Mouse (Mus musculus) liver, embryonic 14.5 days (tissue): ENCODE measurements around the gene Fgf14. TPM values are rescaled to one million over a fixed set of nuclear protein-coding genes. Genes with fewer than 3 reads are reported as not detected.

ENCODE experiments used
- ATAC-seq: fragments of 200-750 bp; cut with Nextera tagmentation; 2 replicates; pipeline ENCODE4 v1.8.0; 2017; ENCODE audit warnings: moderate number of reproducible peaks, mild to moderate bottlenecking, moderate library complexity; ENCODE audit not compliant: insufficient read depth
- DNase-seq, 3 experiments: peaks; one replicate each; pipeline ENCODE4 v3.0.0-alpha.2; 2012 to 2013; ENCODE audit warnings: low read depth in 3 of 3, low spot score in 3 of 3
- H3K27ac ChIP-seq: fragments of 300-500 bp; sonication (generic); 2 replicates; pipeline ENCODE4 v1.5.1; 2014; ENCODE audit warnings: moderate library complexity, mild to moderate bottlenecking, control low read depth, inconsistent platforms
- H3K27me3 ChIP-seq: fragments of 300-500 bp; sonication (generic); 2 replicates; pipeline ENCODE4 v1.6.1; 2014; ENCODE audit warnings: mild to moderate bottlenecking, low read length, moderate library complexity; ENCODE audit not compliant: control insufficient read depth, insufficient read depth
- H3K36me3 ChIP-seq: fragments of 300-500 bp; sonication (generic); replicated peaks from 2 replicates; pipeline ENCODE4 v1.6.1; 2014; ENCODE audit warnings: low read depth; ENCODE audit not compliant: control insufficient read depth, insufficient read depth
- H3K4me1 ChIP-seq, 2 experiments: fragments of 200-500 bp in 1 of 2; fragments of 300-500 bp in 1 of 2; sonication (generic) in 1 of 2; replicated peaks; 2 replicates each; pipeline ENCODE4 v1.6.1; 2012 to 2014; ENCODE audit warnings: antibody characterized with exemption in 1 of 2, inconsistent platforms in 1 of 2, low read length in 1 of 2; ENCODE audit not compliant: control insufficient read depth in 2 of 2, insufficient read depth in 2 of 2
- H3K4me2 ChIP-seq: fragments of 300-500 bp; sonication (generic); 2 replicates; pipeline ENCODE4 v1.6.1; 2014; ENCODE audit warnings: low read depth, mild to moderate bottlenecking, control low read depth, moderate library complexity
- H3K4me3 ChIP-seq, 2 experiments: fragments of 200-500 bp in 1 of 2; fragments of 300-500 bp in 1 of 2; sonication (generic) in 1 of 2; 2 replicates each; pipeline ENCODE4 v1.5.1; 2012 to 2014; ENCODE audit warnings: low read depth in 2 of 2, low read length in 2 of 2, mild to moderate bottlenecking in 2 of 2, control low read depth in 1 of 2, inconsistent platforms in 1 of 2, moderate library complexity in 1 of 2; ENCODE audit not compliant: insufficient read depth in 1 of 2
- H3K9ac ChIP-seq: fragments of 300-500 bp; sonication (generic); replicated peaks from 2 replicates; pipeline ENCODE4 v1.6.1; 2014; ENCODE audit warnings: mild to moderate bottlenecking, control low read depth, moderate library complexity
- H3K9me3 ChIP-seq: fragments of 300-500 bp; sonication (generic); 2 replicates; pipeline ENCODE4 v1.6.1; 2016; ENCODE audit warnings: low read length, mixed read lengths; ENCODE audit not compliant: control insufficient read depth
- CTCF ChIP-seq: IDR thresholded peaks from 2 replicates; pipeline ENCODE4 v1.5.1; 2016; ENCODE audit warnings: antibody characterized with exemption, low read depth, control low read depth
- EP300 ChIP-seq: IDR thresholded peaks from 2 replicates; pipeline ENCODE4 v1.6.1; 2016; ENCODE audit warnings: antibody characterized with exemption, low read depth
- WGBS: fragments of 180-500 bp; shearing (Covaris S2); extraction: QIAGEN DNeasy Blood & Tissue Kit; methylation state at CpG from one replicate; pipeline ENCODE4 v1.1.7; 2014; ENCODE audit not compliant: insufficient replicate concordance; 5-methylcytosine and 5-hydroxymethylcytosine counted together
- polyA plus RNA-seq, 2 experiments: library from polyadenylated mRNA; depleted of rRNA in 1 of 2; stranded (reverse) in 1 of 2; unstranded in 1 of 2; fragments of >200 nt; fragmentation: Nextera tagmentation in 1 of 2; extraction: Ambion mirVana in 1 of 2; gene quantifications; 2 replicates each; pipeline versions ENCODE4 v1.2.1 to v1.2.3; 2012 to 2014

Gene Fgf14
- polyA plus RNA-seq, 2 experiments: not detected

DNA sequence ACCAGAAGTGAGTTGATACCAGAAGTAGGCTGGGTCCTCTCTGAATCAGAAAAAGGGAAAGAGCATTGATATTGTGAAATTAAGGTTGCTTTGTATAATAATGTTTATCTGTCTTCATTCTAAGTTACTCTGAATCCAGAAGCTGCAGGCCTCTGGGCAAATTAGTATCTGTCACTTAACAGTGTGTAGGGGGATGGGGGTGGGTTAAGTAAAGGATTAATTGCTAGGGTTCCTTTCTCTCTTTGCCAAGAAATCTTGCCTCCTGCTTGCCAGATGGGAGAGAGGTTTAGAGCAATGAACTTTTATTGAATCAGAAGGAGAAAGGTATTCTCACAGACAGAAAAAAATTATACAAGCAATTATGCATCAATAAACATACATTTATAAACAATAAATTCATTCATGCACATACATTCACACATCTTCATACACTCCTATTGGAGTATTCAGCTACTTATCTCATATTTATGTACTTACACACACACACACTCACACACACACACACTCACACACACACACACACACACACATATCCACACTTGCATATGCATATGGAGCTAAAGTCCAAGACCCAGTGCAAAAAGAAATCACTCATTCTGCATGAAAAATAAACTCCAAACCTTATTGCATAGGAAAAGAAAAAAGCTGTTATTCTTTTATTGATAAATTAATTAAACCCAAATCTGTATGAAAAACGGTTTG is 357.8 kb downstream of the Fgf14 start:
- Histone ChIP-seq H3K4me1 (no peaks in the 10 kb centered on the region), H3K4me2 (no peak overlapping the region), H3K36me3 (no peaks in the 10 kb centered on the region), H3K9me3 (no peaks in the 10 kb centered on the region), H3K4me3 (no peak overlapping the region), H3K27me3 (no peaks in the 10 kb centered on the region), H3K9ac (no peak overlapping the region), H3K27ac (no peak overlapping the region)
- DNase-seq: no peak
- 19% methylated on average over 1 of the region's 1 CpGs for WGBS
- TF ChIP-seq CTCF (no peak), EP300 (no peak)
- no peak for ATAC-seq

DNA sequence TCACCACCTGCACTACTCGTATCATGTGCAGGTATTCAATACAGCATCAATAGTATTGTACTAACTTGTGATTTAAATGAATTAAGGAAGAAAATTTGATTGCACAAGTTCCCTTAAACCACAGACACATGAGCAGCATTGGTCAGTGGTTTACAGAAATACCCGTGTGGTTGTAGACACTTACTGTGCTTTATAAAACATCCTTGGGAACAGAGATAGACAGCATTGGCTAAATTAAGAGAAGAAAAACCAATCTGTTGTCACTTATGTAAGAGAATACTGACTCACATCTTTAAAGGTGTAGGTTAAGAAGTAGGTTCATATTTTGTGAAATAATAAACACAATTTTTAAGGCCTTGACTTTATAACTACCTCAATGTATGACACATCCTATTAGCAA is 361.4 kb downstream of the Fgf14 start:
- no peak for DNase-seq
- no peaks in the 10 kb centered on the region for H3K36me3 ChIP-seq
- H3K4me1 ChIP-seq: no peaks in the 10 kb centered on the region
- no peak overlapping the region for H3K4me3 ChIP-seq
- TF ChIP-seq CTCF (no peak), EP300 (no peak)
- no peak for ATAC-seq
- no peak overlapping the region for H3K27ac ChIP-seq
- no peak overlapping the region for H3K4me2 ChIP-seq
- no peak overlapping the region for H3K9ac ChIP-seq
- no peaks in the 10 kb centered on the region for H3K9me3 ChIP-seq
- WGBS: 54% methylated on average over 2 of the region's 2 CpGs
- no peaks in the 10 kb centered on the region for H3K27me3 ChIP-seq

DNA sequence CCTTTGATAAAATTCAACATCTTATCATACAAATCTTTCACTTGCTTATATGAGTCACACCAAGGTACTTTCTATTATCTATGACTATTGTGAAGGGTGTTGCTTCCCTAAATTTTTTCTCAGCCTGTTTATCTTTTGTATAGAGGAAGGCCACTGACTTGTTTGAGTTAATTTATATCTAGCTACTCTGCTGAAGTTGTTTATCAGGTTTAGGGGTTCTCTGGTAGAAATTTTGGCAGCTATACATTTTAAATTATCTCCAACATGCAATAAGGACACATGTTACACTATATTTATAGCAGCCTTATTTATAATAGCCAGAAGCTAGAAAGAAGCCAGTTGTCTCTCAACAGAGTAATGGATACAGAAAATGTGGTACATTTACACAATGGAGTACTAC is 389.9 kb downstream of the Fgf14 start:
- no peak for TF ChIP-seq CTCF

DNA sequence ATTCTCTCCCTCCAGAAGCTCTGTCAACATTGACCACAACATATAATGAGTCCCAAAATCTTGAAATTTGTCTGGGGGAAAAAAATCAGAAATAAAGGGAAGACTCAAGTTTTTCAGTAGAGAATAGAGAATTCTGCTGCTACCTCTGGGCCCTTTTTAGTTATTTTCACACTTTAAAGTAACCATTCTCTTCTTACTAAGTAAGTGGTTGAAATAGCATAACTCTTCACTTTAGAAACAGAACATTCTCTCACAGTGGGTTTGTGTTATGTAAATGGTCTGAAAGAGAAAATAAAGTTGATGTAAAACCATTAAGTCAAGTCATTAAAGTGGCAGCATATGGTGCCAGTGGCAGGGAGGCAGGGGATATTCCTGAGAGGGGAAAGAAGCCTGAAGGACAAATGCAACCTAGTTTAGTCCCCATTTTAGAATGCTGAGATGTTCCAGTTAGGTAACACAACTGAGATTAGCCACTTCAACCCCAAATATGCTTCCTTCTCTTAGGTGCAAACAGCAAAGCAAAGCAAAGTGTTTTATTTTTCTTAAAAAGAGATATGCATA is 398.5 kb downstream of the Fgf14 start:
- no peak for DNase-seq
- Histone ChIP-seq H3K27me3 (no peaks in the 10 kb centered on the region), H3K9me3 (no peaks in the 10 kb centered on the region), H3K4me2 (no peak overlapping the region), H3K36me3 (no peaks in the 10 kb centered on the region), H3K4me1 (no peaks in the 10 kb centered on the region), H3K9ac (no peak overlapping the region), H3K27ac (no peak overlapping the region), H3K4me3 (no peak overlapping the region)
- ATAC-seq: no peak
- TF ChIP-seq EP300: no peak
- no peak for TF ChIP-seq CTCF

More for the DNA sequence above, 389.9 kb downstream of the Fgf14 start:
- Histone ChIP-seq H3K27ac (no peak overlapping the region), H3K27me3 (no peaks in the 10 kb centered on the region), H3K36me3 (no peaks in the 10 kb centered on the region), H3K4me3 (no peak overlapping the region), H3K4me1 (no peaks in the 10 kb centered on the region), H3K4me2 (no peak overlapping the region), H3K9me3 (no peaks in the 10 kb centered on the region), H3K9ac (no peak overlapping the region)
- no peak for DNase-seq
- no peak for ATAC-seq

DNA sequence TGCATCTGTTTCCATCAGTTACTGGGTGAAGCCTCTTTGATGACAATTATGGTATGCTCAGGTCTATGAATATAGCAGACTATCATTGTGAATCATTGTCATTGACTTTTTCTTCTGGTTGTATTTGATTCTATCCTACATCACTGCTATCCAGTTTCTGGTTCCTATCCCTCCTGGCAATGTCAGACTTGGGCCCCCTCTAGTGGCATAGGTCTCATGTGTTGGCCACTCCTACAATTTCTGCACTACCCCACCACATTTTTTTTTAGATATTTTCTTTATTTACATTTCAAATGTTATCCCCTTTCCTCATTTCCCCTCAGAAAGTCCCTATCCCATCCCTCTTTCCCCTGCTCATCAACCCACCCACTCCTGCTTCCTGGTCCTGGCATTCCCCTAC is 409.9 kb downstream of the Fgf14 start:
- H3K4me2 ChIP-seq: no peak overlapping the region
- no peak for ATAC-seq
- no peaks in the 10 kb centered on the region for H3K9me3 ChIP-seq
- no peaks in the 10 kb centered on the region for H3K36me3 ChIP-seq
- no peak overlapping the region for H3K4me3 ChIP-seq
- no peak overlapping the region for H3K9ac ChIP-seq
- no peak for DNase-seq
- TF ChIP-seq EP300 (no peak), CTCF (no peak)
- H3K27me3 ChIP-seq: no peaks in the 10 kb centered on the region
- no peaks in the 10 kb centered on the region for H3K4me1 ChIP-seq
- no peak overlapping the region for H3K27ac ChIP-seq
